Mouse (Mus musculus) ES-Bruce4 (cell line): Measurements from ENCODE around the gene Spr.

Source experiments
- CTCF ChIP-seq: IDR thresholded peaks from one replicate; pipeline ENCODE4 v1.8.1; 2011; ENCODE audit warnings: low read depth, low read length
- EP300 ChIP-seq: IDR thresholded peaks from 2 replicates; pipeline ENCODE4 v1.6.1; 2011; ENCODE audit warnings: low read depth, low read length; ENCODE audit not compliant: insufficient read depth
- POLR2A ChIP-seq: IDR thresholded peaks from one replicate; pipeline ENCODE4 v1.8.1; 2011; ENCODE audit warnings: low read length; ENCODE audit not compliant: insufficient read depth

- TF ChIP-seq CTCF (peak; percentile 57), POLR2A (no peak), EP300 (no peak)
Observed at GRCm38 (mm10) chr6:85160201-85160923, 22.8 kb upstream of the Spr start.
